Mouse (Mus musculus) v-Abl transformed pro-B cells (cell line): ENCODE data around the gene Trappc6b.

Experiments
- in situ Hi-C, 2 experiments: fragments of 400-800 bp; cut with MboI; formaldehyde crosslinking; loops; one replicate each; pipeline ENCODE4 v1.15.1; 2025; ENCODE audit not compliant: unreplicated experiment in 2 of 2

The Trappc6b gene

DNA sequence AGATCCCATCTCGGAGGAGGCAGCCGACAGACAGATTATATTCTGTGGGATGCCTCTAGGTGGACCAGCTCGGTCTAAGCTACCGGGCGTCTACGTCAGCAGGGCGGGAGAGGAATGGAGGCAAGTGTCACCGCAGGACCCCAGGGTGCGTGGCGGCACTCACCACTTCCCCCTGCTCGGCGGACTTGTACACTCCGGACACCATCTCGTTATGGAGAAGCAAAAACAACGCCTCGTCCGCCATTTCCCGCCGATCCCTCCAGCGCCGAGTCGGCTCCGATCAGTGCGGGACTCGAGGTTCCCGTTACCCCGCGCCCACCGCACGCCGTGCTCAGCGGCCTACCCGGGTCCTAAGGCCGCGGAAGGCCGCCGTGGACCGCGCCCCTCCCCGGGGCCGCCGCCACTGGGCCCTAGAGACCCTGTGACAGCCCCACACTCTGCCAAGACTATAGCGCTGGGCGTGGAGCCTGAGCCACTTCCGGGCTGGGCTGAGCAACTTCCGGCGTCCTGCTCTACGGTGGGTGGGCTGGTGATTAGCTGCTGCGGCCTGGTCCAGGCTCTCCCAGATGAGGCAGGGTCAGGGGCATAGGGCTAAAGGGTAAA, at the start of gene Trappc6b:
Gene Trappc6b, minus strand, starts transcription at position 480 of the 603 bp plus-strand sequence.
- in situ Hi-C loops: loop anchor here in 1 of 2 experiments (5.0 kb wide), 1 partner anchor 49 kb away; the partner anchor contains the start of genes Gemin2 and Sec23a

DNA sequence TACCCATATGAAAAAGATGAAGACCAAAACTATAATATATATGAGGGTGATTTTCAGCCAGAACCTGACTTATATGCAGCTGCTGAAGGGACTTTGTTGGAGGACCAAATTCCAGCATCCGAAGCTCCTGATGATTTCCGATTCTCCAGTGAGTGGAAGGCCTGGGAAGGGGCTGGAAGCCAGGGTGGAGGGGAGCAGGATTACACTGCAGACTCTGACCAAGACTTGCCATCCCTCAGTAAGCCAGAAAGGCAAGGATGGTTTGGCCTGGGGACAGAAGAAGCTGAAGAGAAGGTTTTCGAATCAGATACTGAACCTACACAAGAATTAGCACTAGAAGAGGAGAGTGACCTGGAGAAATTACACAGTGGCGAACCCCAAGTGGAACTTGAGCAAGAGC, 46.7 kb upstream of the Trappc6b start:
- in situ Hi-C loops: no loop called here

DNA sequence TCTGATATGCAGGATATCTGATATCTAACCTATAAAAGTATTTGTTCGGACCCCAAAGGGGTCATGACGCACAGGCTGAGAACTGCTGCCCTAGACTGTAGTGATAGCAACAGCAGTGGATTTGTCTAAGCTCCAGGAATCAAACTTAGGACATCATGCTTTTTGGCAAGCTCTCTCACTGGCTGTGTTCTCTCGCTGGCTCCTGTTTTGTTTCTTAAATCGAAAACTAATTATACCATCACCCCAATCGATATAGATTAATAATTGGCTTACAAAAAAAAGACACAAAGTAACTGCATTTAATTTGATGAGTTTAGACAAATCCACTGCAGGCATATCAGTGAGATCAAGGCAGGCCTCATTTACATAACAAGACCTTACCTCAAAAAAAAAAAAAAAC, 45.2 kb upstream of the Trappc6b start:
- in situ Hi-C loops: no loop called here

GRCm38 (mm10) chr12:59105914-59106313, 44.6 kb upstream of the Trappc6b start:
- in situ Hi-C loops: no loop called here

DNA sequence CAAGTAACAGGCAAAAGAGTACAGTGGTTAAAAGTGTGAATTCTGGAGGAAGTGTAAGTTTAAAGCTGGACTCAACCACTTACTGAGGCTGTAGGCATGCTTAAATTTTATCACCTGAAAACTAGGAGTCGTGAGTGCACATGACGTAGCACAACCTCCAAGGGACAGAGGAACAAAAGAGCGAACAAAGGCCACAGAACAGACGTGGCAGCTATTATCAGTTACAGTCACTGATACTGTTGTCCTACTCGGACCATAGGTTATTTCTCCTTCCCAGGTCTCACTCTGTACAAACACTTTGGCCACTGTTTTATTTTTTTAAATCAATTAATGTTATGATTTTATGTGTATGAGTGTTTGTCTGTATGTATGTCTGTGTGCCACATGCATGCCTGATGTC, 43.5 kb upstream of the Trappc6b start:
- in situ Hi-C loops: no loop called here

DNA sequence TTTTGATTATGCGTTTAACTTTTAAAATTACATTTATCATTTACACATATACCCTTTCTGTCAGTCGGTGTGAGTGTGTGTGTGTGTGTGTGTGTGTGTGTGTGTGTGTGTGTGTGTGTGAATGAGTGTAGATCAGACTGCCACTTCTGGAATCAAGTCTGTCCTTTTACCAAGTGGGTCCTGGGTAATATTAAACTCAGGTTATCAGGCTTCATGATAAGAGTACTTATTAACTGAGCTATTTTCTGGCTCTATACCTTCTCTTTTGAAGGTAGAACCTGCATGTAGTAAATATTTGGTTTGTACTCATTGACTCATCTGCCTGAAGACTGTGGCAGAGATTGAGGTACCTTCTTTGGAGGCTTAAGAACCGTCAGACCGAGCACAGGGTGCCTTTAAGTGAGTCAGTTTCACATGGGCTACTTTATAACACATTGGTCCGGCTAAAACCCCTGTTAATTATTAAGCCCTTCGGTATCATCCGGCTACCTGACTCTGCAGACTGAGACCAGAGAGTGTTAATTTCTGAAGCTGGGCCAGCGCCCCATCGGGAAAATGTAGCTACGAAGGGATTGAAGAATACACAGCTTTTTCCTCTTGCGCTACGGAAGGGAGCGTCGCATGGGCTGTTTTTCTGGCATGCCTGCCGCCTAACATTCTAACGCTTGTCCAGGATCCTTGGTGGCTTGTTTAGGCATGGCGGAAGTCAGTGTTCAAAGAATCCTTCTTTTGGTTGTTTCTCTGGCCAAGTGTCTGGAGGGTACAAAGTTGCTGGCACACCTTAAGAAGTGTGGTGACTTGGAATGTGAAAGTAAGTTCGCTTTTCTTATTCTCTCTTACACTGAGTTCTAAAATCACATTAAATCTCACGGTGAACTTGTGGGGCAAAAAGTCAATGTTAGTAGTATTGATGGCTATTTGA, 34.1 kb upstream of the Trappc6b start, which contains the start of gene Mia2:
Gene Mia2, plus strand, starts transcription at position 696 of the 922 bp plus-strand sequence.
- in situ Hi-C loops: no loop called here

DNA sequence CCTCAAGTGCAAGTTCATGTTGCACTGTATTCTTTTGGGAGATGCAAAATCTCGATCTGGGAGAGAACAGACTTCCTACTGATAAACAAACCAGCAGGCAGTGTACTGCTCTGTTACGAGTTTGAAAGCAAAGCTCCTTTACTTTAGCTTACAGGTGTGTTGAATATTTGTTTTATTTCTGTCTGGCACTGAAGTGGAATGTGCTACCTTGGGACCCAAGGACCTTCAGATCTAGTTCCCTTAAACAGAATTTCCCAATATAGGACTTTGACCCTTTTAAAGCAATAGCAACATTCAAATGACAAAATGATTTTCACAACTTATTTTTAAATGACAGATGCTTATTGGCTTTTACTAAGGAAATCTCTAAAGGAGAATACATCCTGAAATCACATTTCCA, 32.3 kb upstream of the Trappc6b start:
- in situ Hi-C loops: no loop called here

DNA sequence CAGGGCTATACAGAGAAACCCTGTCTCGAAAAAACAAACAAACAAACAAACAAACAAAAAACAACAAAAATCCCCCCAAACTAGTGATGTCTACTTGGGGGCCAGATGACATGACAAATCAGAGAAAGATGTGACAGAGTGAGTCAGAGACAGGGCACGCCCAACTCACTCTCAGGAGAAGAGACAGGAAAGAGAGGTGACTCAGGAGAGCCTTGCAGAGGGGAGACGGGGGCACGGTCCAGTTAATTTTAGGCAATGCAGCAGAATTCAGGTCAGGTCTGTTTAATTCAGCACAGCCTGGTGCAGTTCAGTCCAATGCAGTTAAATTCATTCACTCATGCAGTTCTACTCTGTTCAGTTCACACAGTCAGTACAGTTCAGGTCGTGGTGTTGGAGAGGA, 24.9 kb upstream of the Trappc6b start:
- in situ Hi-C loops: no loop called here

- in situ Hi-C loops: no loop called here
These were observed 23.2 kb upstream of the Trappc6b start for GRCm38 (mm10) chr12:59084446-59084845.

- in situ Hi-C loops: no loop called here
These were observed 19.2 kb upstream of the Trappc6b start for GRCm38 (mm10) chr12:59080461-59080860.

DNA sequence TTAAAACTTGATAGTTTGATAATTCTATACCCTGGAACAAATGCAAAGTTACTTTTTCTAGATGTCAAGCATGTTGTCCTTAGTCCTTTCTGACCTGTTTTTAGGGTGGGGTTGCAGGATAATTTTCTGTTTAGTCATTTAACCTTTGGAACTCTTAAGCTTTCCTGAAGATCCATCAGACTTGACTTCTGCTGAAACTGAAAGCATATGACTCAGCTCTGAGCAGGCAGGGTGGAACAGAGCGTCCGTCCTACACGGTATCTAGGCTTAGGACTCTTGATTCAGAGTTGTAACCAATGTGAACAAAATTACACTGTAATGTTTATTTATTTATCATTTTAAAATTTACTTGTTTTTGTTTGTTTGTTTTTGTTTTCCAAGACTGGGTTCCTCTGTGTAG, 16.6 kb upstream of the Trappc6b start:
- in situ Hi-C loops: loop anchor here in 1 of 2 experiments (5.0 kb wide), 1 partner anchor 49 kb away; no protein-coding TSS in a partner anchor

GRCm38 (mm10) chr12:59076996-59077395, 15.7 kb upstream of the Trappc6b start:
- in situ Hi-C loops: loop anchor here in 1 of 2 experiments (5.0 kb wide), 1 partner anchor 50 kb away; no protein-coding TSS in a partner anchor

DNA sequence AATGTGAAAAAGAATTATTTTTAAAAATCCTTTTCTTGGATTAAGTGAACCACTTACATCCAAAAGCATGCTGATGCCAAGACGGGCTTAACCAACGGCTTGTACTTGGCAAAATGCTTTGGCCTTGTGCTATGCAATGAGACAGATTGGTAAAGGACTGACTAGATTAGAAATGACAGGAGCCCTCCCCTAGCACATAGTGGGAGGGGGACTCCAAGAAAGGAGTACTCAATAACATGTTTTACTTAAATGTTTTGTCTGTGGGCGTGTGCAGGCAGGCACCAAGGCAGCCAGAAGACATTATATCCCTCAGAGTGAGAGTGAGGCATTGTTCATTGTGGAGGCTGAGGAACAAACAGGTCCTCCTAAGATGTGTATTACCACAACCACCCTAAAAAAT, 12.8 kb upstream of the Trappc6b start:
- in situ Hi-C loops: no loop called here

GRCm38 (mm10) chr12:59072286-59072685, 11.0 kb upstream of the Trappc6b start:
- in situ Hi-C loops: no loop called here

GRCm38 (mm10) chr12:59068791-59069190, 7.5 kb upstream of the Trappc6b start:
- in situ Hi-C loops: loop anchor here in 1 of 2 experiments (5.0 kb wide), 1 partner anchor 139 kb away; no protein-coding TSS in a partner anchor

DNA sequence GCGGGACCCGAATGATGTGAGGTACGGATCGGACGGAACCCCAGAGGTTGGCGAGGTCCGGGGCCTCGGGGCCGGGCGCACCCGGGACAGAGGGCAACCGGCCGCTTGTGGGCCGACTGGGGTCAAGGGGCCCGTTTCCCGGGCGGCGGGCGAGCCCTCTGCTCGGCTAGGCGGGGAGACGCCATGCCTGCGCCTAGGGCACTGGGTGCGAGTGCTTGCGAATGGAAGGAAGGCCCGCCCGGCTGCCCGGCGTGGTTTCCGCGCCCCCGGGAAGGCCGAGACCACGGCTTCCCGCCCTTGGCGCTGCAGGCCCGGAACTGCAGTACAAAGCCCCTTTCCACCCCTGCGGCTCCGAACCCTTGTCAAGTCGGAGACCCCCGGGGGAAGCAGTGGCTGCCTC, 5.8 kb upstream of the Trappc6b start:
- in situ Hi-C loops: loop anchor here in 1 of 2 experiments (5.0 kb wide), 1 partner anchor 140 kb away; no protein-coding TSS in a partner anchor

DNA sequence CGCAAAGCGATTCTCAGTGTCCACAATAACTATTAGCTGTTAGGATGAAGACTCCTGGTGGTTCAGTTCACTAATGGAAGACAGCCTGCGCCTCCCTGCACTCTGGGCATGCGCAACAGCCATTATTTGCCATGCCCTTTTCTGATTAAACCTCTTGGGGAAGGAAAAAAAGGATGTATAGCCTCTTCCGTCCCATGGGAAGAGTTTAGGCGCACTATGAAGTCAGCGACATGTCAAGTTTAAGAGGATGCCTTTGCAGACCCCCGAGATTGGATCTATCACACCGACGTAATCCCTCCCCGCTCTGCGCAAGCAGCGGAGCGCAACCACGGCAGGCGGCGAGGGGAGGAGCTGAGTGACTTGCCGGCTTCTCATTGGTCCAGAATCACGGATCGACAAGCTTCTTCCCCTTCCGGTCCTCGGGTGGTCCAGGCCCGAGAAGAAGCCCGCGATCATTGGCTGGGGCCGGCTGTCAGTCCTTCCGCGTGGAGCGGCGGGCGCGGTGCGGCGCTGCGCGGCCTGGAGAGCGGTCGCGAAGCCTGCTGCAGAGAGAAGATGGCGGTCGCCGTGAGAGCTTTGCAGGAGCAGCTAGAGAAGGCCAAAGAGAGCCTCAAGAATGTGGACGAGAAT, 5.3 kb upstream of the Trappc6b start, which contains the start of gene Pnn:
Gene Pnn, plus strand, starts transcription at position 437 of the 630 bp plus-strand sequence.
- in situ Hi-C loops: loop anchor here in 1 of 2 experiments (5.0 kb wide), 1 partner anchor 141 kb away; no protein-coding TSS in a partner anchor

GRCm38 (mm10) chr12:59065776-59066175, 4.5 kb upstream of the Trappc6b start:
- in situ Hi-C loops: loop anchor here in 1 of 2 experiments (5.0 kb wide), 1 partner anchor 142 kb away; no protein-coding TSS in a partner anchor

- in situ Hi-C loops: loop anchor here in 1 of 2 experiments (5.0 kb wide), 2 partner anchors 53 to 142 kb away; partner anchors contain the start of genes Gemin2 and Sec23a
These were observed 3.6 kb upstream of the Trappc6b start for GRCm38 (mm10) chr12:59064837-59065236.

DNA sequence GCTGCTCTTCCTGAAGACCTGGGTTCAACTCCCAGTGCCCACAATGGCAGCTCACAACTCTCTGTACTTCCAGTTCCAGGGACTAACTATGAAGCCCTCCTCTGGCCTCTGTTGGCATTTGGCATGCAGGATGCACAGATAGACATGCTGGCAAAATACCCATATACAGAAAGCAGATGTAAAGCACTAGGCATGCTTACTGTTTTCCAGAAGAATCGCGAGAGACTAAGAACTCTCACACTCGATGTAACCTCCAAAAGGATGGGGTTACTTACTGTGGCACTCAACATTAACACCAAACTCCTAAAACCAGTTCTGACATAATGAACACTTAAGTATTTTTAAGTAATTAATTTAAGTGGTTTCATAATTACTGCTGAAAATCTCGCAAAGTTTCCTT, 950 bp downstream of the Trappc6b start:
- in situ Hi-C loops: loop anchor here in 1 of 2 experiments (5.0 kb wide), 1 partner anchor 48 kb away; the partner anchor contains the start of genes Gemin2 and Sec23a
